ENCODE assay signal across 17 mouse cellular contexts in genomic region chr15:86295722-86296288, GRCm38 (mm10).
"Had no signal": no experiment of that assay in that cellular context is flagged by ENCODE, and none has a peak within 500 bp of the region (broad histone marks: within the 10 kb centered on the region; RNA-seq: fewer than 3 reads in every experiment).

No protein-coding gene starts in this region.

- DNase-seq: kidney, adult 11 months; kidney, adult 9 months; kidney, postnatal 36 days; left cerebral cortex, postnatal 4 days; lung, adult 2 months; lung, postnatal 10 days; lung, postnatal 4 days; retina, postnatal 1 day; right cerebral cortex, postnatal 4 days; spleen, adult 18-20 months; thymus, adult 18-20 months; thymus, postnatal 14 days had no signal

- H3K36me3 ChIP-seq: liver, embryonic 15.5 days; neural tube, embryonic 12.5 days had no signal

- H3K9ac ChIP-seq: liver, embryonic 15.5 days; neural tube, embryonic 12.5 days had no signal

- H3K4me3 ChIP-seq: liver, embryonic 15.5 days; myocyte; neural tube, embryonic 12.5 days had no signal

- H3K27ac ChIP-seq: kidney, postnatal 0 days; liver, embryonic 15.5 days; neural tube, embryonic 12.5 days had no signal

- H3K4me2 ChIP-seq: liver, embryonic 11.5 days; liver, embryonic 15.5 days; neural tube, embryonic 12.5 days had no signal

- H3K9me3 ChIP-seq: liver, embryonic 15.5 days; neural tube, embryonic 12.5 days had no signal

- H3K27me3 ChIP-seq: liver, embryonic 15.5 days; neural tube, embryonic 12.5 days had no signal
